Comparison of ENCODE assay signal across 19 mouse cellular contexts in genomic region chr8:109410531-109410930, GRCm38 (mm10).
"Had no signal": no experiment of that assay in that cellular context is flagged by ENCODE, and none has a peak within 500 bp of the region (broad histone marks: within the 10 kb centered on the region; RNA-seq: fewer than 3 reads in every experiment).

No protein-coding gene starts in this region.

- DNase-seq: kidney, adult 2 months; kidney, postnatal 10 days; kidney, postnatal 36 days; layer of hippocampus, postnatal 36 days; liver, embryonic 13.5 days; lung, adult 2 months; lung, postnatal 14 days; retina, postnatal 1 day; right cerebral cortex, postnatal 25 days; spleen, adult 18-20 months; thymus, postnatal 25 days had no signal

- H3K27ac ChIP-seq: kidney, embryonic 15.5 days; left cerebral cortex, adult 2 months; liver, embryonic 13.5 days; macrophage; midbrain, embryonic 12.5 days; midbrain, embryonic 15.5 days; neural tube, embryonic 13.5 days; stomach, embryonic 15.5 days had no signal

- ATAC-seq: midbrain, embryonic 15.5 days had no signal

- H3K9me3 ChIP-seq: kidney, embryonic 15.5 days; liver, embryonic 13.5 days; midbrain, embryonic 12.5 days; midbrain, embryonic 15.5 days; neural tube, embryonic 13.5 days; stomach, embryonic 15.5 days had no signal

- H3K27me3 ChIP-seq: liver, embryonic 13.5 days; midbrain, embryonic 12.5 days; midbrain, embryonic 15.5 days; neural tube, embryonic 13.5 days; stomach, embryonic 15.5 days had no signal

- H3K4me3 ChIP-seq: kidney, embryonic 15.5 days; left cerebral cortex, adult 2 months; liver, embryonic 13.5 days; midbrain, embryonic 12.5 days; midbrain, embryonic 15.5 days; myocyte; neural tube, embryonic 13.5 days; stomach, embryonic 15.5 days had no signal

- H3K4me1 ChIP-seq: liver, embryonic 13.5 days; stomach, embryonic 15.5 days had no signal

- H3K4me2 ChIP-seq: kidney, embryonic 15.5 days; liver, embryonic 13.5 days; midbrain, embryonic 12.5 days; midbrain, embryonic 15.5 days; neural tube, embryonic 13.5 days; stomach, embryonic 15.5 days had no signal

- H3K9ac ChIP-seq: kidney, embryonic 15.5 days; liver, embryonic 13.5 days; midbrain, embryonic 12.5 days; midbrain, embryonic 15.5 days; neural tube, embryonic 13.5 days; stomach, embryonic 15.5 days had no signal

- H3K36me3 ChIP-seq: kidney, embryonic 15.5 days; liver, embryonic 13.5 days; midbrain, embryonic 12.5 days; midbrain, embryonic 15.5 days; neural tube, embryonic 13.5 days; stomach, embryonic 15.5 days had no signal
